Comparison of ENCODE assay signal across 8 mouse cellular contexts in the genomic region with DNA sequence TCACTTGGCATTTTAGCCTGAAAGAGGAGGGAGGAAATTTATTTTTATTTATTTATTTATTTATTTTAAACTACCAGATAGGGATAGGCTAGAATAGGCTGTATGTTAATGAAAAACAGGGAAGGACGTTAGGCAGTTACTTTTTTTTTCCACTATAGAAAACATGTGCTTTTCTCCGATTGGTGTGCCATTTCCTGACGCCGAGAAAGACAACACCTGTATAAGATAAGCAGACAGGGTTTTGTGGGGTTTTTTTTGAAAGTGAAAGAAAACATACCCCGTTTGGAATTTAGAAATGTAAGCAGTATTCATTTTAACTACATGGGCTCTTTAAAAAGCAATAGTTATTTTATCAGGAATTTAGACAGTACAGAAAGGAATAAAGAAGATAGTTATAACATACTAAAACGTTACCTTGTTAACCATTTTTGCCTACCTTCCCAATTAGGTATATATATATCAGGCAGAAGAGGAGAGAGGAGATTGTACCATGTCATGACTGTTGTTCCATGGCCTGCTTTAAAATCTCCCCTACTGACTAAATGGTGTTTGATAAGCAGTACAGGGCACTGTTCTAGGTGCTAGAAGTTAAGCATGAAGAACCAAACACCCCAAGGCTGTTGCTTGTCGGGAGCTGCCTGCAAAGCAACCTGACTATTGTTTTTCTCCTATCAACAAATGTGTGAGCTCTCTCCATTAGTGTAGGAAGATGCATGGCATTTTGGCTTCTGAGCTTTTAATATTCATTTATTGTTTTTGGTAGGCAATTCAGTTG. TPM values are rescaled to one million over a fixed set of nuclear protein-coding genes. Genes with fewer than 3 reads are reported as not detected.
A peak's percentile ranks its signal among the peaks of the same experiment; 100 is the strongest.
DNase-seq lines count a peak whose midpoint lies in the region; ATAC-seq and TF ChIP-seq lines count a peak whose summit lies in the region.

No protein-coding gene starts in this region.

- peak overlapping the region; percentile 96 for H3K4me3 ChIP-seq in lung, postnatal 0 days (ENCODE audit: low read depth, low read length)
- H3K4me3 ChIP-seq in embryonic fibroblast, embryonic 13.5 days (ENCODE audit: insufficient read depth, low read length), result peak overlapping the region; percentile 94
- H3K4me3 ChIP-seq in limb, embryonic 13.5 days, result peak overlapping the region; percentile 85

- no peak for DNase-seq in lung, postnatal 0 days (ENCODE audit: low spot score)
- DNase-seq in lung, postnatal 14 days, result no peak
- peak; percentile 32 for DNase-seq in splenic B cell, adult 2 months (ENCODE audit: low read depth, low spot score)
- no peak for DNase-seq in frontal cortex, postnatal 25 days (ENCODE audit: low spot score in 2 of 2)
- no peak for DNase-seq in cerebellum, adult 18-20 months
- DNase-seq in embryo, embryonic 9.5 days (ENCODE audit: extremely low spot score), result no peak

- H3K9ac ChIP-seq in lung, postnatal 0 days (replicated peaks; ENCODE audit: low read depth), result no peak overlapping the region; the same call in 1 of the 2 replicates
- H3K9ac ChIP-seq in limb, embryonic 13.5 days, result no peak overlapping the region

- no peaks in the 10 kb centered on the region for H3K9me3 ChIP-seq in lung, postnatal 0 days (ENCODE audit: low read length)
- no peaks in the 10 kb centered on the region for H3K9me3 ChIP-seq in limb, embryonic 13.5 days

- 34% methylated on average over 7 of the region's 7 CpGs for whole genome bisulfite sequencing in lung, postnatal 0 days
- 38% methylated on average over 7 of the region's 7 CpGs for WGBS in limb, embryonic 13.5 days

- TF ChIP-seq POLR2A in embryonic fibroblast, embryonic 13.5 days (IDR thresholded peaks at IDR 0.05; ENCODE audit: low read depth, low read length), result no peak

- H3K4me2 ChIP-seq in lung, postnatal 0 days (replicated peaks; ENCODE audit: low read depth, low read length), result peak overlapping the region; percentile 75
- peak overlapping the region; percentile 90 for H3K4me2 ChIP-seq in limb, embryonic 13.5 days (replicated peaks)

- H3K27me3 ChIP-seq in lung, postnatal 0 days (replicated peaks; ENCODE audit: insufficient read depth, low read length), result no peaks in the 10 kb centered on the region
- H3K27me3 ChIP-seq in limb, embryonic 13.5 days, result no peaks in the 10 kb centered on the region
- no peaks in the 10 kb centered on the region for H3K27me3 ChIP-seq in splenic B cell, adult 2 months (ENCODE audit: control insufficient read depth, insufficient read depth, low read length, poor library complexity, severe bottlenecking)

- H3K27ac ChIP-seq in lung, postnatal 0 days (ENCODE audit: low read length), result 0 out of 2 replicates have a peak overlapping the region, but pooled peaks have one; percentile 5
- peak overlapping the region; percentile 89; the same call in 1 of the 2 replicates for H3K27ac ChIP-seq in embryonic fibroblast, embryonic 13.5 days (ENCODE audit: insufficient read depth, low read length)
- no peak overlapping the region for H3K27ac ChIP-seq in limb, embryonic 13.5 days

- TF ChIP-seq CTCF in lung, postnatal 0 days (IDR thresholded peaks at IDR 0.05), result no peak
- TF ChIP-seq CTCF in embryonic fibroblast, embryonic 13.5 days (IDR thresholded peaks at IDR 0.05; ENCODE audit: borderline replicate concordance, insufficient read depth, low read length), result no peak

- TF ChIP-seq EP300 in lung, postnatal 0 days (IDR thresholded peaks at IDR 0.05), result no peak

- H3K4me1 ChIP-seq in lung, postnatal 0 days (ENCODE audit: insufficient read depth, low read depth, low read length), result no peaks in the 10 kb centered on the region; the same call in 1 of the 2 replicates
- peaks cover 5% of the 10 kb centered on the region; the same call in 1 of the 2 replicates for H3K4me1 ChIP-seq in embryonic fibroblast, embryonic 13.5 days (ENCODE audit: control insufficient read depth, insufficient read depth, low read length)
- peaks cover 16% of the 10 kb centered on the region for H3K4me1 ChIP-seq in limb, embryonic 13.5 days

- no peak for ATAC-seq in lung, postnatal 0 days
- no peak for ATAC-seq in limb, embryonic 13.5 days (ENCODE audit: low FRiP score, low read depth)

- no peaks in the 10 kb centered on the region for H3K36me3 ChIP-seq in lung, postnatal 0 days (ENCODE audit: insufficient read depth, low read length)
- no peaks in the 10 kb centered on the region for H3K36me3 ChIP-seq in limb, embryonic 13.5 days
- no peaks in the 10 kb centered on the region for H3K36me3 ChIP-seq in splenic B cell, adult 2 months (ENCODE audit: control insufficient read depth, insufficient read depth, low read length, poor library complexity, severe bottlenecking)

RNA-seq across cellular contexts. Expression of a gene that starts 1.8 kb away (rescaled TPM):
- polyA plus RNA-seq in lung, postnatal 0 days (2015; fragmentation: Nextera tagmentation; extraction: Ambion mirVana), result 13.8 and 16.2 TPM in 2 replicates
- 87.0 and 107 TPM in 2 replicates for polyA plus RNA-seq in embryonic fibroblast, embryonic 13.5 days (2011; ENCODE audit: insufficient read length, low read depth, missing spikeins)
- 11.9 and 13.4 TPM in 2 replicates for polyA plus RNA-seq in limb, embryonic 13.5 days (2015; fragmentation: Nextera tagmentation; extraction: Ambion mirVana)

RNA-seq across cellular contexts. Expression of a gene that starts 52.1 kb away (rescaled TPM):
- polyA plus RNA-seq in lung, postnatal 0 days (2015; fragmentation: Nextera tagmentation; extraction: Ambion mirVana), result not detected in 2 replicates
- not detected in 2 replicates for polyA plus RNA-seq in embryonic fibroblast, embryonic 13.5 days (2011; ENCODE audit: insufficient read length, low read depth, missing spikeins)
- not detected in 2 replicates for polyA plus RNA-seq in limb, embryonic 13.5 days (2015; fragmentation: Nextera tagmentation; extraction: Ambion mirVana)
